Mouse (Mus musculus): ENCODE measurements at regions not wholly inside any gene's neighbourhood (a gene's known extent, or its start where the extent isn't known, plus 50 kb on each side); places are given as distances from the start of the nearest gene placed in this dataset.

DNA sequence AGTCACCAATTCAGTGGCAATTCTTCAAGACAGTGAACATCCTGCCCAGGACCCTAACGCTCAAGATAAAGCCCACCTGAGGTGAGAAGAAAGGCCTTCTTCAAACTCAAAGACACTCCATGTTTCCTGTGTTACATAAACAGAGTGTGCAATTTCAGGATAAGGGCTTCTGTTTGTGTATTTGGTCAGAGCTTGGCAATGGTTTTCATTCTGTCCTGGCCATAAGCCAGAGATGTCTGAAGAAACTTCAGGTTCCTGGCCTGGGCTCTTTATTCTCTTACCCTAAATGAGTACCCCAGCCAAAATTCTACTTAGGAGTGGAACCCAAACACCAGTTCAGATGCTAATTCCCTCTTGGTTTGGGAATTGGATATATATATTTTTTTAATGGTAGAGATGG lies 308.7 kb downstream of the Cog6 start:
- no peak for DNase-seq (ENCODE audit: low spot score in 2 of 2)

DNA sequence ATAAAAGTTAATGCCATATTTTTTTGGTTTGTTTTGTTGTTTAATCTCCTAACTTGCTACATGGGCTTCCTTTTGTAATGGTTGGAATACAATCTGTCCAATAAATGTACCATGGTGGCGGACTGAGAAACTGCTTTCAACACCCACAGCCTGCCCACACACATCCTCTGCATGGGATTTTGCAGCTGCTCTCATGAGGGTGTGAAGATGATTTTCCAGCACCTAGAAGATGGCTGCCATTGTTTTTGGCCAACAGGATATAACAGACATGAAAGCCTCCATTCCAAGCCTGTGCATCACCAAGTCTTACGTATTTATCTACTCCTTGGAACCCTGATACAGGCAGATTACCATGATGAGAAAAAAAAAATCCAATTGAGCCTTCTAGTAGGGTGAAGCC lies 310.4 kb downstream of the Cog6 start:
- no peak for DNase-seq (ENCODE audit: low spot score in 2 of 2)

GRCm38 (mm10) chr3:52703751-52704150 lies 313.3 kb downstream of the Cog6 start:
- no peak for DNase-seq (ENCODE audit: low spot score in 2 of 2)

- DNase-seq (ENCODE audit: low spot score in 2 of 2): no peak
Measured at GRCm38 (mm10) chr3:52702962-52703361, 314.1 kb downstream of the Cog6 start.

DNA sequence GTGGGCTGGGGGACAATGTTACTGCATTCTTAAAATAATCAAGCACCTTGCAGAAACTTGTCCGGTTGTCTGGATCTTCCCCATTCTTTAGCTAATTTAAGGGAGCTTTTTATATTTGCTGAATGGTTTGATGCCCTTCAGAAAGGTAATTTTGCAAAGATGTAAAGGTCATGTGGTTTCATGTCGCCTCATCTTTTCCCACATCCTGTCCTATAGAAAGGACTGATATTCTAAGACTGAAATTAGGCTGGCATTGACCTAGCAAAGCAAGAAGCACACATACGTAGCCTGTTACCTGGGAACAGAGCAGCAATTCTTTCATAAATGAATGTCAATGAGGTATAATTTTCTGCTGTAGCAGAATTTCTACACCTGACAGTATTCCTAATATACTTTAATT lies 315.4 kb downstream of the Cog6 start:
- DNase-seq (ENCODE audit: low spot score in 2 of 2): no peak

GRCm38 (mm10) chr3:52693813-52694212 lies 323.2 kb downstream of the Cog6 start:
- DNase-seq (ENCODE audit: low spot score in 2 of 2): no peak

- DNase-seq (ENCODE audit: low spot score in 2 of 2): peak in 1 of 2 experiments; percentile 26
Measured at GRCm38 (mm10) chr3:52685434-52686181, 331.4 kb downstream of the Cog6 start.

GRCm38 (mm10) chr3:52680824-52681388 lies 336.1 kb downstream of the Cog6 start:
- DNase-seq (ENCODE audit: low spot score in 2 of 2): no peak

DNA sequence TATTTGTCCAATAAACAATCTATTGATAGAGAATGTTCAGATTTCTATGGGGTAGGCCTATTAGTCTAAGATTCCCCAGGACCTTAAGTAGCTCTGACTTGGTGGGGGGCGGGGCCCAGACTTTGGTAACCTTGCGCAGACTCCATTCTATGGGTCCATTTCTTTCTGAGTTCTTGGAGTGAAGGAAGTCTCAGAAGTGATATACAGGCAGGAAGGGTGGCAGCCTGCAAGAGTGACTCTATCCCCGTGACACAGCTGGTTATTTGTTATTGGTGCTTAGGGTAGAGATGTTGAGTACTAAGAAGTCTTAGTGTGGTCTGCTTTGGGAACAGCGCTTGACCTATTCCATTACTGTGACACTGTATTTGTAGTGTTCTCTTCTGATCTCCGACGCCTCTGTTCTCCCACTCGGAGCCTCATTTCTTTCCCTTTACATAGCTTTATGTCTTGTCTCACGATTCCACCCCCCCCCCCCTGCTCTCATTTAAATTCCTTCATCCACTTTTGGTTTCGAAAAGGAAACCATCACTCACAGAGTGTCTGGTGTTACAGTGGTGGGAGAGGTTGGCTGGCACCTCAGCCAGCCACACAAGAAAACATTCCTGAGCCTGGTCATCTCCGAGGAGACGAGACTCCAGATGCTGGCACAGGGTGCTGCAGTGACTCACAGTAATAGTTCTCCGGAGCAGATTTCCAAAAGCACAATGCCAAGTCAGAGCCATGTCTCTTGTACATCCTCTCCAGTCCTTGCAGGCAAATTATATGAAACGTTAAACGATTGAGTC lies 340.0 kb downstream of the Cog6 start:
- DNase-seq (ENCODE audit: low spot score in 2 of 2): no peak

GRCm38 (mm10) chr3:52670628-52671028 lies 346.4 kb downstream of the Cog6 start:
- DNase-seq (ENCODE audit: low spot score in 2 of 2): no peak

DNA sequence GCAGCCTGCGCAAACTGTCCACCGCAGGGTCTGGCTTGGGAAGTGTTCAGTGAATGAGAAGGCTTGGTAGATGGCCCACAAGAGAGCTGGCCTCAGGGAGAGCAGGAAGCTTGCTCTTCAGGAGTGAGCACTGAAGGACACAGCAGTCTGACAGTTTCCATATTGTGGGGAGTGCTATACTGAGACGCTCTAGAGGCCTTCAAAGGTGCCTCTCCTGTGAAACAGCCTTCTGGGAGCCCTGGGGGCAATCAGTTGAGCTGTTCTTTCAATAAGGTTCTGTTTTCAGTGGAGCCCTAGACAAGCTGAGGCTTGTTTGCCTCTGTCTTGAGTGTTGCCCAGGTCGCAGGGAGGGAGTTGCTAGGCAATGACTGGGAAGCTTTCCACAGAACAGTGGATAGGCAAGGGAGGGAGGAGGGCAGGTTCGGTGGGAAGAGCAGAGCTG lies 353.9 kb downstream of the Cog6 start:
- DNase-seq (ENCODE audit: low spot score in 2 of 2): no peak

DNA sequence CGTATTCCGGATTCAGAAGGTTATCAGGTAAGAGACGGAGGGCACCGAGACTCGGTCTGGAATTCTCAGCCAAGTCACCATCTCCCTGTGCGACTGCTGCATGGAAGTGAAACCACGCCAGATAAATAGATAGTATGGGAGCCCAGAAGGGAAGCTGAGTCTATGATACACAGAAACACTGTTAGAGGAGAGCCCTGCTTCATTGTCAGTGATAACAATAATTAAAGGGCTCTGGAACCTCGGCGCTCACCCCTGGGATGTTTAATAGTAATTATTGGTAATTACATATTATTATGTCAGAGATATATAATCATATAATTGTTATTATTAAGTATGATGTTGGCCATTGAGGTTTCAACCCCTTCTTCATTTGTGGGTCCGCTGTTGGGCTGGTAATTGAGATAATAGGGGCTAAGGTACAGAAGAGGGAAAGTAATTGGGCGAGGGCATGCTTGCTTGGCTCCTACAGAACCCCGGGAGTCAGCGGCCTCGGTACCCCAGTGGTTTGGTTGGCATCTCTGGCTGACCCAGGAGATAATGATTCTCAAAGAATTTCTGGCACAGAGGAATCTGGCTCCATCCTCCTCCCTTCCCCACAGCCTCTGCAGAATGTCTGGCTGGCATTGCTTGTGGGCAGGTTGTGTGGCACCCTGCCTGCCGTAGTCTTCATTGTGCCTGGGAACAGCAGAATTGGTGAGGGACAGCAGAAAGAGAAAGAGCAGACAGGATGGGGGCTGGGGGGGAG lies 354.7 kb downstream of the Cog6 start:
- no peak for DNase-seq (ENCODE audit: low spot score in 2 of 2)

DNA sequence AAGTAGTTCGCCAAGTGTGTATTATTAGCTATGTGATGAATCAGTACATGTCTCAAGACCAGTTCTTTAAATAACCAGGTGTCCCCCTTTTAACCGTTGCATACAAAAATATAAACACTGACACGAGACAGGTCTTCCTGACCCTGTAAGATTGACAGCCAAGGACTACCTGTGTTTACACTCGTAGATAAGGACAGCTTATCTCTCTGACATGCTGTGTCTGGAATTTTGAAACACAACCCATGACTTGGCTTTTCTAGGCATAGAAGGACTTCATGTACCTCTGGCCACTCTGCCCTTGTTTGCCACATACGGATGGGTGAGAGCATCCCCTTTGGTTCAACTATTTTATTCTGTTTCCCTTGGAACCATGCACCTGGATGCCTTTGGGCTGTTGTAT lies 364.0 kb downstream of the Cog6 start:
- DNase-seq (ENCODE audit: low spot score in 2 of 2): no peak

DNA sequence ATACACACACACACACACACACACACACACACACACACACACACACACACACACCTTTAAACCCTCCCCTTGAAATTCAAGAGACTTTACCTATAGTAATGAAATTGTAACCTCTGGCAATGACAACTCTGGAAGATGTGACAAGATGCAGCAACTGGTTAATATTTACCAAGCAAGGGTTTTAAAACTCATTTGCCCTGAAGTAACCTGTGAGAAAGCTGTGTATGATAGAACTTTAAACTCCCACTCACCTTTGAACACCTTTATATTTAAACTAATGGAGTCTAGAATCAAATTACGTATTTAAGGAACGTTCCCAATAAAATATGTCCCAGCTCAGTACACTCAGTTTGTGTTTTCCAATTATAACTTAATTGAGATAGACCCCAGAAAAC lies 364.6 kb downstream of the Cog6 start:
- no peak for DNase-seq (ENCODE audit: low spot score in 2 of 2)

GRCm38 (mm10) chr3:52651862-52652475 lies 365.1 kb downstream of the Cog6 start:
- DNase-seq (ENCODE audit: low spot score in 2 of 2): no peak

DNA sequence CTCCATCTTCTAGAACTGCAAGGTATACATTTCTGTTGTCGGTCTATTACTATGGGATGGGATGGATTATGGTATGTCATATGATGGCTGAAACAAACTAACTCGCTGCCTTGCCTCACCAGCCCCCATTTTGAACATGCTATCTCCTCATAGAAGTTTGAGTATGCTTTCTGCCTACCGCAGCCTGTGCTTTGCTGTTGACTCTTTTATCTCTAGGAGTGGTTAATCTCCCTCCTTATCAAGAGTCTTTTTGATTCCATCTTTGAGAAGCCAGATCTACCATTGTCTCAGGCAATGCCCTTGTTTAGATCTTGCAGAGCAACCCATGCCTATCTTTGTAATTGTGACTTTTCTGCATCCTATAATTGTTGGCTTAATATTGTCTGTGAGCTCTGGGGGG lies 367.0 kb downstream of the Cog6 start:
- DNase-seq (ENCODE audit: low spot score in 2 of 2): no peak

DNA sequence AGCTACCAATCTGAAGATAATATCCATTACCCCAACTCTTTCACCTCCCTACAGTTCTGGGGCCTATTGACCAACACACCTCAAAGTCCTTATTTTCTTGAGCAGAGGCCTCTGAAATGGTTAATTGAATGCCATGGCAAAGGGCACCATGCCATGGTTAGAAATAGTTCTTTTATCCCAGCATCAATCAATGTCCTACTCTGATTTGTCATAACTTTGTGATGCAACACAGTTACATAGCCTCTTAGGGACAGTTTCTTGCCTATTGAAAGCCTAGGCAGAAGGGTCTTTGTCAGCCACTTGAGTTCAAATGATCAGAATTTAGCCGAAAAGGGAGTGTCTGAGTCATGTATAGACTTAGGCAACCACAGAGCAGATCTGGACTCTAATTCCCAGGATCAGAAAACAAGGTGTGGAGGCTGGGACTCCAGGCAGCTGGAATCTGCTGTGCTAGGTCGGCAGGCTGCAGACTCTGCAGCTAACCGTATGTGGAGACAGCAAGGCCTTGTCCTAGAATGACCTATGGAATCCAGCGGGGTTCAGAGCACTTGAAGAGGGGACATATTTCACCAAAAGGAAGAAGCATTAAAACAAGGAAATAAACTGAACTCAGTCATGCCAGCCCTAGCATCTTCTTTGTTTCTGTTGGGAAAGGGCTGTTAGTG lies 368.1 kb downstream of the Cog6 start:
- DNase-seq (ENCODE audit: low spot score in 2 of 2): no peak

DNA sequence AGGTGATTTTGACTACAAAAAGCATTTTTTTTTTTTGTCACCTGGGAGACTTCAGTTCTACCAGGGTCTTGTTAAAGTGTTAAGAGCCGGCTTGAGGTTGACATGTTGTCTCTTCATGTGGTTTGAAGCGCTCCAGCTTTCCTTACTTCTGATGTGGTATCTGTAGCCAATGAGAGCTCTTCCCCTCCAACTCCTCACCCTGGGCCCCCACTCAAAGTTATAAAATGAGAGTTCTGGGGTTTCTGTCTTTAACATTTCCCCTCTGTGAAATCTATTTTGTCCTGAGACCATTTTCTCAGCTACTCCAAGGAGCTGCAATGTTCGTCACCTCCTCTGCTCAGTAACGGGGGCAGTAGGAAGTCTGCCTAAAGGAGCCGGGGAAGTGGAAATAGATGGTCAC lies 369.1 kb downstream of the Cog6 start:
- no peak for DNase-seq (ENCODE audit: low spot score in 2 of 2)

- DNase-seq (ENCODE audit: low spot score in 2 of 2): no peak
Measured at GRCm38 (mm10) chr3:52647161-52647692, 369.8 kb downstream of the Cog6 start.

DNA sequence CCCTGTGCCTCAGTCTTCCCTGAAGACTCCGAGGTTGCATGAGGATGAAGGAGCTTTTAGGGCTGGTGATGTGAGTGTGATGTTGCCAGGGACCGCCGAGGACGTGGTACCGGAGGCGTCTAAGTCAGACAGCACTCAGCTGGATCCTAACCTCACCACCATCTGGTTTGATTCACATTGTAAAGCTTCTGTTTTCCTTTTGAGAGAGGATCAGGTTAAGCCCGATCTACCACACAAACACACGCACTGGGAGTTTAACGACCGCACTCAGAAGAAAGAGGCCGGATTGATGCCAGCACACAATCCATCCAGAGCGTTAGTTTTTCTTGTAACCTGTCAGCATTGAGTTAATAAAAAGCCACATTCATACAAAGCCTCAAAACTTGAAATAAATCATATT lies 371.9 kb downstream of the Cog6 start:
- DNase-seq (ENCODE audit: low spot score in 2 of 2): no peak

Measured in gastrocnemius, postnatal 4 days (tissue).